Mouse (Mus musculus) left cerebral cortex, adult 2 months (tissue): Measurements from ENCODE around the gene Mpl. TPM values are rescaled to one million over a fixed set of nuclear protein-coding genes. Genes with fewer than 3 reads are reported as not detected.
A peak's percentile ranks its signal among the peaks of the same experiment; 100 is the strongest.

Experiments used
- DNase-seq, 2 experiments: peaks; one replicate each; pipeline ENCODE4 v3.0.0; 2021 to 2022; ENCODE audit warnings: low spot score in 2 of 2, mixed read lengths in 1 of 2; ENCODE audit errors: extremely low spot score in 1 of 2
- H3K27ac ChIP-seq: fragments of 200-600 bp; 2 replicates; pipeline ENCODE4 v1.8.1; 2022
- H3K4me3 ChIP-seq: fragments of 200-600 bp; 2 replicates; pipeline ENCODE4 v1.8.1; 2022
- CTCF ChIP-seq: fragments of 200-600 bp; IDR thresholded peaks from 2 replicates; pipeline ENCODE4 v1.8.1; 2022; ENCODE audit warnings: antibody characterized with exemption, mild to moderate bottlenecking, moderate library complexity
- intact Hi-C: fragments of 180-260 bp; cut with DNase I; formaldehyde crosslinking; loops from one replicate; pipeline ENCODE4 v1.15.1; 2025
- total RNA-seq, 2 experiments: library from RNA; stranded (reverse); gene quantifications; 2 replicates each; pipeline ENCODE4 v1.2.3; 2021

Gene Mpl
- total RNA-seq, 2 experiments from 2014 or later = 0.79 to 1.4 TPM

DNA sequence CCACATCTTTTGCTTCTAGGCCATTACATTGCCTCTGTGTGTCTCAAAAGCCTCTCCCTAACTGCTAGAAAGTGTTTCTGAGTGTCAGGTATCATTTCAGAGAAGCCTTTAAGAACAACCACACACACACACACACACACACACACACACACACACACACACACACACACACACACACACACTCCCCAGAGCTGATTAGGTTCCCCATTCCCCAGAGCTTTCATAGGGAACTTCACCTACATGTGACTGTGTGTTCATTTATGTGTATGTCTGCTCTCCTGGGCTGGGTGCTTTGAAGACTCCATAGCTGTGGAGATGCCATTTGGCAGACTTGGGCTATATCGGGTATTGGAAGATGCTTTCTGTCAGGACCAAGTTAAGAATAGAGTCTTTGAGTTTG, 31.9 kb downstream of the Mpl start:
- intact Hi-C loops = no loop called here
- no peak for DNase-seq
- no peak for TF ChIP-seq CTCF
- Histone ChIP-seq H3K27ac (no peak overlapping the region), H3K4me3 (no peak overlapping the region)

DNA sequence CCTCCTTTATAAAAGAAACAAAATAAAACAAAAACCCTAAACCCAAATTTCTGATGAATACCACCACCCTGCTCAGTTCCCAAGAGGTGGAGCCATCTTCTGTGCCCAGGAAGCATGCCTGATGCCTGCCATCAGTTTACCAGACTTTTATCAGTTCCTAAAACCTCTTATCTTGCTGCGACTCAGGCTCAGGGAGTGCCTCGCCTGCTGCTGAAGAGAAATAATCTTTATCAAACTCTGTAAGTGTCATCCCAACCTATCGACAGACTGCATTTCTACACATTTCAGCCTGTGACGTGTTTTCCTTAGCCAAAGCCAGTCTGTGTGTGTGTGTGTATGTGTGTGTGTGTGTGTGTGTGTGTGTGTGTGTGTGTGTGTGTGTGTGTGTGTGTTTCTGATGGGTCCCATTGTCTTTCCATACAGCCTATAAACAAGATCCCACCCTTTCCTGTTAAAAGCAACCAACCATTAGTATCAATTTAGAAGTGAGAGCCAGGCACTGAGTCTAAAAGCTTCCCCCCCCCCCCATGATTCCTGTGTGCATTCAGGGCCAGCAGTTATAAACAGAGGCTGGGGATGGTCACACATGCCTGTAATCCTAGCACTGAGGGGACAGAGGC, 32.7 kb downstream of the Mpl start:
- Histone ChIP-seq H3K27ac (no peak overlapping the region), H3K4me3 (no peak overlapping the region)
- intact Hi-C loops = no loop called here
- no peak for TF ChIP-seq CTCF
- no peak for DNase-seq

DNA sequence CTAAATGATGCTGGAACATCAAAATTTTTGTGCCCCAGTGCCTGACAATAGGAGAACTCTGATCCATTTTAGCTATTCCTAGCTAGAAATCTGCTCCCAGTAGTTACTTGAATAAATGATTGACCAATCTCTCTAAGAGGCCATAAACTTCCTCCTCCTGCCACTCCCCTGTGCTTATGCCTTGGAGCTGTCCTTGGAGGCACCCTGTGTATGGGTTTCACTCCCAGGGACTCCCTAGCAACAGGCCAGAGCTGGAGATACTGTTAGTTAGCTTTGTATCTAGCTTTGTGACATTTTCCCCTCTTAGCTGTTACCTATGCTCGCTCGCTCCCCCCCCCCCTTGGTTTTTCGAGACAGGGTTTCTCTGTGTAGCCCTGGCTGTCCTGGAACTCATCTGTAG, 35.9 kb downstream of the Mpl start:
- Histone ChIP-seq H3K27ac (no peak overlapping the region), H3K4me3 (no peak overlapping the region)
- intact Hi-C loops = no loop called here
- DNase-seq = no peak
- TF ChIP-seq CTCF = no peak

DNA sequence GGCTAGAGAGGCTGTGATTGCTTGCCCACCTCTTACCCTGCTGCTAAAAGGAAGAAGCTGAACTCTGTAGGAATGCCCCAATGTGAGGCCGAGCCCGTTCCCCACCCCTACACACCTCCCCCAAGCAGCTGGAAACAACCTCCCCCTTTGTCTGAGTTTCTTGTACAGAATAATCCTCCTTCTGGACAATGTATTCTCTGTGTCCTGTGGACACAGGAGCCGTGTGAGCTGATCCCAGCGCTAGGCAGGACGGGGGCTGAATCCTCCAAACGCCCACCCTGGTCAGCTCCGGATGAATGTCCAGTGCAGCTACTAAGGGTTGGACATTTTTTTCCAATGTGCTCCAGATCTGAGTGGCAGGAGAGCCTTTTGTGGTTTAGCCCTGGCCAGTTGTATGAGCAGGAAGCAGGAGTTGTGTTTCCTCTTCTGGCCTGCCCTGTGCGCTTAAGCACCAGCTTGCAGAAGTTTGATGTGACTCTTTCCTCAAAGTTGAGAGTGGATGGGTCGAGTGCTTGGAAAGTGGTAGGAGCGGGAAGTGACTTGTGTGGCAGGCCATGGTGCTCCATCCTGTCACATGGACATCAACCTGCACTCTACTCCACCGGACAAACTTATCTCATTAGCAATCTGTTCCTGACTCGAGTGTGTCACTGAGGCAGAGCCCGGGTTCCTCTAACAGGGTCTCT, 40.1 kb downstream of the Mpl start:
- intact Hi-C loops = no loop called here
- no peak for TF ChIP-seq CTCF
- Histone ChIP-seq H3K27ac (peak overlapping the region; percentile 65), H3K4me3 (no peak overlapping the region)
- DNase-seq = no peak

DNA sequence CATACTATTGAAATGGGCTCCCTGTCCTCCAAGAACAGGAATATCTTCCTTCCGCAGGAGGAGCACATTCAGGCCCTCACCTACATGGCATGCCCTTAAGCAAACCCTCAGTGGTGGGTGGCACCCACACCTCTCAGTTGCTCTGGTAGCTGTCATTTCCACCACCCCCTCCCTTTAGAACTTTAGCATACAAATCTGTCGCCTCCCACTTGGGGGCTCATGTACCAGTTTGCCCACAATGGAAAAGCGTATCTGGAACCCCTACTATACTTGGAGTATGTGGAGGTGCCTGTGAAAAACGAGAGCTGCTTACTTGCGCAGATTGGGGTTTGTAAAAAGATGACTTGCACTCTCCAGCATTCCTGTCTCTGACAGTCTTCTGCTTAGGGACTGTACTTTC, 41.0 kb downstream of the Mpl start:
- peak overlapping the region; percentile 65 for H3K27ac ChIP-seq
- intact Hi-C loops = no loop called here
- H3K4me3 ChIP-seq = no peak overlapping the region
- no peak for TF ChIP-seq CTCF
- DNase-seq = no peak

DNA sequence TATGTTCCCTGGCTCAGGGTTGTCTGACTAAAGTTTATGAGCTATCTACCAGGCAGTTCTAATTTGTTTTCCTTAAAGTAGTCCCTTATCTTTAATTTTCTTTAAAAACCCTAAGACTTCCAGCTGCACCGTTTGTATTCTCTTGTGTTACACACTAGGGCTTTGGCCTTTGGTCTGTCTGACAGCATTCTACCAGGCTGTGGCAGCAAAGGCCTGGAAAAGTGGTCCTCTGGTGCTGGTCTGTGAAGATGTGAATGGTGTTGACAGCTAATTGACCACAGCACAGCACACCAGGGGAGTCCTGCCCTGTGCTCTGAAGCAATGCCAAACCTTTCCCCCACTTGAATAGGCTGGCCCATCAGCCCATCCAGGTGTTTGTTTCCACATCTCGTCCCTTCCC, 41.5 kb downstream of the Mpl start:
- intact Hi-C loops = no loop called here
- TF ChIP-seq CTCF = peak; percentile 32
- no peak for DNase-seq

DNA sequence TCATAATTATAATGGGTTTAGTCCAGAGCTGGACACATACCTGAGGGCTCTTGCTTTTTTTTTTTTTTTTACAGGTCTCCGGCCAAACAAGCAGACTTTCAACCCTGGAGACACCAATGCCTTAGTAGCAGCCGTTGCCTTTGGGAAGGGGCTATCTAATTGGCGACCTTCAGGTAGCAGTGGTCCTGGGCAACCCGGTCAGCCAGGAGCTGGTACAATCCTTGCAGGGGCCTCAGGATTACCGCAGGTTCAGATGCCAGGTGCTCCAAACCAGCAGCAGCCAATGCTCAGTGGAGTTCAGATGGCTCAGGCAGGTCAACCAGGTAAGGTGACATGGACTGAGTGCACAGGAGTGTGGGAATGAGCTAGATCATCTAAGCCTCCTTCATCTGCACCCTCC, 43.8 kb downstream of the Mpl start:
- DNase-seq = no peak
- Histone ChIP-seq H3K27ac (no peak overlapping the region), H3K4me3 (no peak overlapping the region)
- intact Hi-C loops = loop anchor here (2.0 kb wide), 1 partner anchor 13 kb away; no protein-coding TSS in a partner anchor
- TF ChIP-seq CTCF = no peak

More for the DNA sequence above, 41.5 kb downstream of the Mpl start:
- H3K4me3 ChIP-seq = no peak overlapping the region
- peak overlapping the region; percentile 65 for H3K27ac ChIP-seq

DNA sequence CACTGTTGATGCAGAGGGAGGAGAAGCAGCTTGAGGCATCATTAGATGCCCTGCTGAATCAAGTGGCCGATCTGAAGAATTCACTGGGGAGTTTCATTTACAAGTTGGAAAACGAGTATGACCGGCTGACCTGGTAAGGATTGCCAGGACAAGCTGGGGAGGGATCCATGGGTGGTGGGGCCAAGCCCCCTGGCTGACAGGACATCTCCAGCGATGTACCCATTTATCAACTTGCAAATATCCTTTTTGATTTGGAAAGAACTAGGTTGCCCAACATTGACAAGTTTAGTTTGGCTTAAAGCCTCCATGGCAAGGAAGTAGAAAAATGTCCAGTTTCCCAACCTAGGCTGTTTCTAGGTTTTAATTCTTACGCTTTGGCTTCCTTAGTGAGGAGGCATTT, 46.4 kb downstream of the Mpl start:
- no peak for DNase-seq
- intact Hi-C loops = no loop called here
- no peak for TF ChIP-seq CTCF
- Histone ChIP-seq H3K27ac (no peak overlapping the region), H3K4me3 (no peak overlapping the region)

DNA sequence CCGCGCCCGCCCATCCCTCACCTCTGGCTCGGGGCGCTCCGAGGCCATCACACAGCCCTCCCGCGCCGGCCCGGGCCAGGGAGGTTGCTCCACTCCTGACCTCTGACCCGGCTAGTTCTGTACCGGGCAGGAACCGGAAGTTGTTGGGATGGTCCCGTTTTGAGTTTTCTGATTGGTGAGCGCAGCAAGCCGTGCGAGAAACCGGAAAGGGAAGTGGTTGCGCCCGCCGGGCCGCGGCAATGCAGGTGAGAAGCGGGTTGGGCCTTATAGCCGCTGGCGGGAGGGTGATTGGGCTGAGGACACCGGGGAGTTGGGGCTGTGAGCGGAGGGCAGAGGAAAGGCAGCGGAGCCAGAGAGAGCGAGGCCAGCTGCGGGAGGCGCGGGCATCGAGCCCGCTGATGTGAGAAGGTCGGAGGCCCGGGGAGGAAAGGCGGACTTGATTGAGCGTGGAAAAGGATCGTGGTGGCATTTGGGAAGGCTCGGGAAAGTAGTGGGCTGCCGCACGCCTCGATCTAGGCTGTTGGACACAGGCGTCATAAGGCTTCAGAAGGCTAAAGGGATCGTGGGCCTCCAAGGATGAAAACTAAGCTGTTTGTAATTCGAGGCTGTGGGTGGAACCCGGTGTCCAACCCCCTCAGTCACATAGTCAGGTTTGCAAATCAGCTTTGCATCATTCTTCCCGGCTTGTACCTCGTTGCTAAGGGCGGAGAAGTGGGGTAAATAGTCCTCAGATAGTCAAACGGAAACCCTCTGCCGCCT, 48.0 kb downstream of the Mpl start, which contains the start of the genes Szt2 and Med8:
TSS of gene Szt2 (minus strand) at position 132 of the 759 bp plus-strand sequence.
TSS of gene Med8 (plus strand) at position 196 of the 759 bp plus-strand sequence.
- H3K4me3 ChIP-seq = peak within 1 kb of the TSS; percentile 71
- peak; percentile 88 for DNase-seq
- TF ChIP-seq CTCF = no peak
- intact Hi-C loops = loop anchor here (1.0 to 5.0 kb wide), 2 partner anchors 157 to 213 kb away; partner anchors contain the start of genes Cfap57 and Ebna1bp2
- H3K27ac ChIP-seq = peak within 1 kb of the TSS; percentile 85

DNA sequence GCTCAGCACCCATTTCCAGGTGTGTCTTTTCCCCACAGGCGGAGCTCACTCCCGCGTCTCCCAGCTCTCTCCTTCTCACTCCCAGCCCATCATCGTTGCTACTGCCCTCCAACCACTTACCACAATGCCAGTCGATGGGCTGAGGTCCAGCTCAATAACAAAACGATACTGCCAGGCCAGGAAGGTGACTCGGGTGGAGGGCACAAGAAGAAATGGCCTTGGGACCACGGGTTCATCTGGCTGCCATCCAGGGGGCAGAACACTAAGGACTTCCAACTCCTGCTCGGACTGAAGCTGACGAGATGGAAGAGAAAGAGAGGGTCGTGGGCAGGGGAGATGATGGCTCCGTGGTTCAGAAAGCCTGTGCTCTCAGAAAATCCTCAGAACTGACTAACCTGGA, 54.6 kb downstream of the Mpl start:
- Histone ChIP-seq H3K4me3 (no peak overlapping the region), H3K27ac (no peak overlapping the region)
- DNase-seq = no peak
- TF ChIP-seq CTCF = no peak
- intact Hi-C loops = no loop called here

DNA sequence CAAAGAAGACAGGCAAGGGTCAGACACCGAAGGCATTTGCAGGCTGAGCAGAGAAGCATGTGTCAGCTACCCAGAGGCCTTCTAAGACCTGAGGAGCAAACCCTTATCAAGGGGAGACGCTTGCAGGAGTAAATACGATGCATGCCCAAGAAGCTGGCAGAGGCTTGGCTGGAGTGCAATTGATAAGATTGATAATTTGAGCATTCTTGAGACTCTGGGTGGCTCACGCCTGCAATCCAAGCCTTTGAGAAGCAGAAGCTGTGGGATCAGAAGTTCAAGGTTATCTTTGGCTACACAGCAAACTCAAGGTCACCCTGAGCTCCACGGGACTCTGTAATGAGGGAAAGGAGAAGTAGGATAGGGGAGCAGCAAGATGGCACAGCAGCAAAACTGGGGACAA, 55.4 kb downstream of the Mpl start:
- no peak overlapping the region for H3K27ac ChIP-seq
- intact Hi-C loops = no loop called here
- no peak for DNase-seq
- no peak for TF ChIP-seq CTCF
- no peak overlapping the region for H3K4me3 ChIP-seq

DNA sequence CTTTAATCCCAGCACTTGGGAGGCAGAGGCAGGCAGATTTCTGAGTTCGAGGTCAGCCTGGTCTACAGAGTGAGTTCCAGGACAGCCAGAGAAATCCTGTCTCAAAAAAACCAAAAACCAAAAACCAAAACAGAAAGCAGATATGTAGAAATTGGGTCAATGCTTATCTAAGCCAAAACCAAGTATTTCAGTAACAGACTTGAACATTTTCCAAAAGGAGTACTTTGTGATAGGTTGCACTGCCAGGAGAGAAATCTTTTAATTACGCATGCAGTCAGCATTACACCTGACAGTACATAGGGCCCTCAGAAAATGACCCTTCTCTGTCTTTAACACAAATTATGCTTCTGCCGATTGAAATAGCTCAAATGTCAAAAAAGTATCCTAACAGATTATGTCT, 55.9 kb downstream of the Mpl start:
- no peak for TF ChIP-seq CTCF
- no peak overlapping the region for H3K27ac ChIP-seq
- H3K4me3 ChIP-seq = no peak overlapping the region
- DNase-seq = no peak
- intact Hi-C loops = no loop called here
